Mouse (Mus musculus): ENCODE results near the gene Ripor2.
"Not testable (repeated sequence)": the region's sequence is repeated elsewhere in the genome, so short reads cannot be mapped to it uniquely, and the experiment has no call there.

Gene Ripor2

GRCm38 (mm10) chr13:24771482-24771881 lies 189.5 kb downstream of the Ripor2 start:
- not testable (repeated sequence) for DNase-seq (ENCODE audit: low spot score)

- DNase-seq (ENCODE audit: low spot score), result no peak
These were observed 194.3 kb downstream of the Ripor2 start for GRCm38 (mm10) chr13:24776146-24776844.

GRCm38 (mm10) chr13:24778026-24778425 lies 196.0 kb downstream of the Ripor2 start:
- DNase-seq (ENCODE audit: low spot score), result no peak

GRCm38 (mm10) chr13:24778706-24779380 lies 196.9 kb downstream of the Ripor2 start:
- no peak for DNase-seq (ENCODE audit: low spot score)

GRCm38 (mm10) chr13:24781916-24782315 lies 199.9 kb downstream of the Ripor2 start:
- no peak for DNase-seq (ENCODE audit: low spot score)
